Mouse (Mus musculus) megakaryocyte, embryonic 14.5 days (primary cell): ENCODE measurements around the gene Stap2.

Source experiments
- FLI1 ChIP-seq: IDR thresholded peaks from 2 replicates; pipeline ENCODE4 v1.6.1; 2012; ENCODE audit warnings: low read length, inconsistent platforms, mixed read lengths
- GATA1 ChIP-seq: IDR thresholded peaks from 3 replicates; pipeline ENCODE4 v1.6.1; 2012; ENCODE audit warnings: mixed read lengths, low read length, inconsistent platforms, borderline replicate concordance

DNA sequence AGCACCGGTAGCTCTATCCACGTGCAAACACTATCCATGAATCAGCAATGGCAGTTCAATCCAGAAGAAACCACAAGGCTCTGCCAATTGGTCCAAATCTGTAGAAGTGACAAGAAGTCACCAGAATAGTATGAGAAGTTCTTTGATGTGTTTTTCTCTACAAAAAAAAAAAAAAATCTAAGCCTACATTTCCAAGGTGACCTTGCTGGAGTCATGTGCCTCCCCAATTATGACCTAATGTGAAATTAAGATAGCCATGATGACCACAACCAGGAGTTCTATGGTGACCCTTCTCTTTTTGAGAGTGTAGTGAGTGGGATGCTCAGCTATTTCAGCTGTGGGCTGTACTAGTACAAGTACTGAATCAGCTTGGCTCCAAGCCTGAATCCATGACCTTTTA is 56.0 kb downstream of the Stap2 start, which contains the start of gene Zfp119b:
- no peak for TF ChIP-seq GATA1
- no peak for TF ChIP-seq FLI1
